Mouse (Mus musculus): Measurements from ENCODE around the gene Ankrd40.

The Ankrd40 gene

DNA sequence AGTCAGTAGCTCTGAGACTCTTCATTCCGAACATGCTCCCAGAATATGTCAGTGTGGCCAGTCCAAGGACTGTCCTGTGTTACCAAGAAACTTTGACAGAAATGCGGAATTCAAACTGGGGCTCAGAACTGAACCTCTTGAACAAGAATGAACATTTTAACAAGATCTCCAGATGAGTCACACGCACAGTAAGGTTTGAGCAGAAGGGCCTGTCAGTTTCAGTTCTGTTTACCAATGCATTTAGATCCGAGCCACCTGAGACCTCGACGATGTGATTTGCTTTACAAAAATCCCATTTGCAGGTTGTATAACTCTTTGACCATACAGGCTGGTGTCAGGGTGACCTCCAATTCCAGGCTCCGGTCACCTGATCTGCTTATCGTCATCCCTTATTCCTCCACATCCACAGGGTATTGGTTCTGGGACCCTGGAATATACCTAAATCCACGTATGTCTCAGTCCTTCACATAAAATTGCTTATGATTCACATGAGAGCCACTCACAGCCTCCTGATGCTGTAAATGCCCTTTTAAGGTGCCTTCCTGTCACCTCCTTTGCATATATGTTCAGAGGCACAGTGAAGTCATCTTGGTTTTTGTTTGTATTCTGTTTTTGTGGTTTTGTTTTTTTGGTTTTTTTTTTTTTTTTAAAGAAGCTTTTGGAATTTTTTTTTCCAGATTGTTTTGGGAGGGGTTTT is 27.9 kb downstream of the Ankrd40 start:
- DNase-seq = no peak

GRCm38 (mm10) chr11:94359168-94359567 is 31.4 kb downstream of the Ankrd40 start:
- no peak for DNase-seq

DNA sequence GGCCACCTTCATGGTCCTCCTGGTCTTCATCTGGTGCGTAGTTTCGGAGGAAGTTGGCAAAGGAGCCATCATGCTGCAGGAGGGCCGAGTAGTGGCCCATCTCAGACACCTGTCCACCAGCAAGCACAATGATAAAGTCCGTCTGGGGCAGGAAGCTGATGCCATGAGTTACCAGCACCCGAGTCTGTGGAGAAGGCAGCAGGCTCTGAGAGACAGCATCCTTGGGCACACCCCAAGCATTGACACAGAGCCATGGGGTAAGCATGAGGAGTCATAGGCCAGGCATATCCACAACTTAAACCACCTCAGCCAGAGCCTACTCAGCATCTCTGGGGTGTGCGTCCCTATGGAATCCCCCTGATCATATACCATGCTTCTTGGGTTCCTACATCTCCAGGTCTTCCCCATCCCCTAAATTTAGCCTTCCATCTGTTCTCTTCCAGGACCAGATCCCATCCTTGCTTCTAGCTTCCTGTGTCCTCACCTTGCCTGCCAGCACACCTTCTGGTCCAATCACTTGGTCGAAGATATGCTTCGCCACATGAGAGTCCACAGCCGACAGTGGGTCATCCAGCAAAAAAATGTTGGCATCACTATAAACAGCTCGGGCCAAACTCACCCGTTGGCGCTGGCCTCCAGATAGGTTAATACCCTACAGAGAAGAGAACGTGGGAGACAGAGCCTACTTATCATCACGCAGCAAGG is 33.5 kb downstream of the Ankrd40 start:
- DNase-seq = no peak

- DNase-seq = no peak
Measured at GRCm38 (mm10) chr11:94362101-94362500, 34.3 kb downstream of the Ankrd40 start.

DNA sequence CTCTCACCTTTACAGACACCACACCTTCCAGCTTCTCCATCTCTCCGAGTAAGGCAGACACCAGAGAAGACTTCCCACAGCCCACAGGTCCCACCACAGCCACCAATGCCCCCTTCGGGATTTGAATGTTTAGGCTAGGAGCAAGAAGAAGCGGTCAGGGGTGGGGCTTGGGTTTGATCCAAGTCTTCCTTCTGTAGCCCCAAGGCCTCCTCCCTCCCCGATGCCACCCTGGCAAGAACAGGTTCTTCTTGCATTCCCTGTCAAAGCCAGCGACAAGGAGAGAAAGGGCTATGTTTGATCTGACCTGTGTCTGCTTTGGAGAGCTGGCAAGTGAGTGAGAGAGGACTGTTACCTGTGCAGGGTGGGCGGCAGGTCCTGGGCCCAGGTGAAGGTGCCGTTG is 35.9 kb downstream of the Ankrd40 start:
- no peak for DNase-seq

GRCm38 (mm10) chr11:94365340-94365739 is 37.5 kb downstream of the Ankrd40 start:
- no peak for DNase-seq

GRCm38 (mm10) chr11:94369981-94370380 is 42.2 kb downstream of the Ankrd40 start:
- DNase-seq = no peak

DNA sequence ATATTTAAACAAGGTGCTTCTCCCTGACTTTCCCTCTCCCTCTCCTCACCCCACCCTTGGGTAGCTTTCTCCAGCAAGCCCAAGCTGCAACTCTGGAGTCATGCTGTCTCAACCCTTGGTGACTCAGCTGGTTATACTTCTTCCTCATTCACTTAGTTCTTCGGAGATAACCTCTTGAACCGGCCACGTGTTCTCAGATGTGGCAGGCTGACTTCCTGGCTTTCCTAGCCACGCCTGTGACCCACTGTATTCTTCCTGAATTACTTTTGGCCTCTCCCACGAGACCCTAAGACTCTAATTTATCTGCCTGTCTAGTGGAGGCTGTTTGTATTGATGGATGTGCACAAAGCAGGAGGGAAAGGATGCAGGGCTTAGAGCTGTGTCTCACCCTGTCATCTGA is 43.0 kb downstream of the Ankrd40 start:
- no peak for DNase-seq

DNA sequence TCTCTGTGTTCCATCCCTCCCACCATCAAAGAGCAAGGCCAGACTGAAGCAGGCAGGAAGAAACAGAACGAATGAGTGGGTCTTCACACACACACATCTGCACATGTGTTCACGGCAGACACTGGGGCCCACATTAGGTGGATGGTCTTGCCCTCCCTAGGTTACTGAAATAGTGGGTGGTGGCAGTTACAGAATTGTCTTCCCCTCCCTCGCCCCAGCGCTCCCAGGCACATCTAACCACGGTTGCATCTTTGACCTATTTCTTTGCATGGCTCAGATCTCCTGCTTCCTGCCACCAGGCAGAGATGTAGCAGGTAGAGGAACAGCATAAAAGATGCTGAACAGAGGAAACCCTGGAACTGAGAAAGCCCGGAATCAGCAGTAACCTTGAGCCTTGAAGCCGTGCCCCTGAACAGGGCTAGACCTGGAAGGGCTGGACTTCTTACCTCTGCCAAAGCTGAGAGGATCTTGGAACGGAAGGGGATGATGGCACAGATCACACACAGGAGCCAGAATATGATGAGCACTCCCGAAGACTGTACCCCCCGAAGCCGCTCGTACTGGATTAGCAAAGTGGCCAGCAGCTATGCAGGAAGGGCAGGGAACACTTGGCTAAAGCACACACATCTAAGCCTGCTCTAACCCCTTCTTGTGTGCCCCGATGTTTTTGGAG is 46.6 kb downstream of the Ankrd40 start:
- no peak for DNase-seq

DNA sequence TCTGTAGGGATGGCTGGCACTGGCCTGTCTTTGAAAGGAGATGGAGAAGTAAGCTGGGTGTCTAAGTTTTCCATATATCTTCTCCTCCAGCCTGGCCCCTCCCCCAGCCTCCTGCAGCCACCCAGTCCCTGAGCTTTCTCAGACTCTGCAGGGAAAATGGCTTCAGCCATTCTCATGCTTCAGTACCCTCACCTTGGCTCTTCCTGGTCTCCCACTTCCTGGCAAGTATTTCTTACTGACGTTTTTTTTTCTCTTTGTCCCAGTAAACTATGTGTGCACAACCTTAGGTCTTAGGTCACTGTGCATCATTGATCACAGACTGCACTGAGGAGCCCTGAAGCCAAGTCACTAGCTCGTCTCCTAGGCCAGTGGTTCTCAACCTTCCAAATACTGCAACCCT is 51.3 kb downstream of the Ankrd40 start:
- DNase-seq = no peak

- DNase-seq = no peak
Measured at GRCm38 (mm10) chr11:94379736-94380135, 51.9 kb downstream of the Ankrd40 start.

GRCm38 (mm10) chr11:94385977-94386771 is 58.4 kb downstream of the Ankrd40 start:
- DNase-seq = peak; percentile 77

DNA sequence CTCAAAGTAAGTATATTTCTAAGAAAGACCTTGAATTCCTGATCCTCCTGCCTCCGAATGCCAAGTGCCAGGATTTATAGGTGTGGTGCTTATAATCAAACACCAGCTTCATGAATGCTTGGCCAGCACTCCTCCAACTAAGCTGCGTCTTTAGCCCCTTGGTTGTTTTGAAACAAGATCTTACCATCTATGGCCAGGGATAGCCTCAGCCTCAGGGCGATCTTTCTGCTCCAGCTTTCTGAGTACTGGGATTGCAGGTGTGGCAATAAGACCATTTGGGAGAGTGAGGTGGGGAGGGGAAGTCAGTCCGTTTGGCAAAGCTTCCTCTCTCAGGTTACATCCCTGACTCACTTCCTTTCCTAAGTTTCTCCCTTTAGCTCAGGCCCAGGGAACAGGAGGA is 60.0 kb downstream of the Ankrd40 start:
- DNase-seq = no peak

GRCm38 (mm10) chr11:94389021-94389420 is 61.2 kb downstream of the Ankrd40 start:
- DNase-seq = no peak

- DNase-seq = no peak
Measured at GRCm38 (mm10) chr11:94389724-94390396, 62.1 kb downstream of the Ankrd40 start.

GRCm38 (mm10) chr11:94390825-94391224 is 63.0 kb downstream of the Ankrd40 start:
- DNase-seq = no peak

All from layer of hippocampus, adult 9-11 months (tissue).